Mouse (Mus musculus) kidney, embryonic 15.5 days (tissue): ENCODE measurements at regions not wholly inside any gene's neighbourhood (a gene's known extent, or its start where the extent isn't known, plus 50 kb on each side); places are given as distances from the start of the nearest gene placed in this dataset.

Source experiments
- ATAC-seq: fragments of 200-750 bp; cut with Nextera tagmentation; replicated peaks from 2 replicates; pipeline ENCODE4 v1.8.0; 2017; ENCODE audit warnings: moderate TSS enrichment; ENCODE audit not compliant: low FRiP score
- H3K27ac ChIP-seq: fragments of 300-500 bp; sonication (generic); 2 replicates; pipeline ENCODE4 v1.5.1; 2015; ENCODE audit warnings: mild to moderate bottlenecking, inconsistent platforms
- H3K27me3 ChIP-seq: fragments of 300-500 bp; sonication (generic); 2 replicates; pipeline ENCODE4 v1.6.1; 2015; ENCODE audit warnings: inconsistent platforms
- H3K36me3 ChIP-seq: fragments of 300-500 bp; sonication (generic); 2 replicates; pipeline ENCODE4 v1.6.1; 2015; ENCODE audit warnings: inconsistent platforms
- H3K4me1 ChIP-seq: fragments of 300-500 bp; sonication (generic); 2 replicates; pipeline ENCODE4 v1.6.1; 2015; ENCODE audit warnings: inconsistent platforms
- H3K4me2 ChIP-seq: fragments of 300-500 bp; sonication (generic); 2 replicates; pipeline ENCODE4 v1.6.1; 2015; ENCODE audit warnings: moderate library complexity, mild to moderate bottlenecking, inconsistent platforms
- H3K4me3 ChIP-seq: fragments of 300-500 bp; sonication (generic); replicated peaks from 2 replicates; pipeline ENCODE4 v1.5.1; 2015; ENCODE audit warnings: mild to moderate bottlenecking, inconsistent platforms
- H3K9ac ChIP-seq: fragments of 300-500 bp; sonication (generic); 2 replicates; pipeline ENCODE4 v1.6.1; 2015; ENCODE audit warnings: mild to moderate bottlenecking, inconsistent platforms
- H3K9me3 ChIP-seq: fragments of 300-500 bp; sonication (generic); replicated peaks from 2 replicates; pipeline ENCODE4 v1.6.1; 2016; ENCODE audit warnings: inconsistent platforms
- WGBS: fragments of 180-500 bp; shearing (Covaris S2); methylation state at CpG from one replicate; pipeline ENCODE4 v1.1.7; 2015; ENCODE audit warnings: mixed read lengths; 5-methylcytosine and 5-hydroxymethylcytosine counted together

DNA sequence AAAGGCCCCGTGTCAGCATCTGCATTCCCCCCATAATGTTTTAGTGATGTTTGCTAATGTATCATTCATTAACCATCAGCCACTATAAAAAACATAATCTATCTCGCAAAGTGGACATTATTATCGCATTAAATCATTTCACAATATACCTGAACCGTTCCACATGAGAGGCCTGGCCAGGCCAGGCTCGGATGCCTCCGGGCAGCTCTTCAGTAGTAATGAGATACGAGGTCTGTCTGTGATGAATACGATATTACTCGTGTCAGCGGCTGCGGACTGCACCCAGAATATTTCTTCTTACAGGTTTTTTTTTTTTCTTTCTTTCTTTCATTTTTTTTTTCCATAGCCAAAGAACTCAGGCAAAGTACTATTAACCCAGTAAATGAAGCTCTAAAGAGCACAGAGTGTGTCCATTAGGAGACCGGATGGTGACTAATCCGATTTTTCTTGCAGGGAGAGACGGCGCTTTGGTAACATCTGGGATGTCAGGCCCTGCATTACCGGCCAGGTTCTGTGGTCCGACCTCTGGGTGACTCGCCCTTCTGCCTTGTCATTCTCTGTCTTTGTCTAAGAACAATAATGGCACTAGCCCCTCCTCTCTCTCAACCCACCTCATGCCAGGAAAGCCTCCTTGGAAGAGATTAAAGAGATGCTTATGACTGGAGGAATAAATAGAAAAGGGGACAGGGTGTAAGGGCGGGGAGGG is 145.5 kb downstream of the Slc35b3 start:
- Histone ChIP-seq H3K4me2 (no peak overlapping the region), H3K4me3 (no peak overlapping the region), H3K27me3 (no peaks in the 10 kb centered on the region), H3K27ac (no peak overlapping the region), H3K9me3 (no peaks in the 10 kb centered on the region), H3K4me1 (no peaks in the 10 kb centered on the region), H3K36me3 (no peaks in the 10 kb centered on the region), H3K9ac (no peak overlapping the region)
- no peak for ATAC-seq
- 85% methylated on average over 19 of the region's 19 CpGs for WGBS

GRCm38 (mm10) chr13:38798514-38798913 is 139.7 kb upstream of the Eef1e1 start:
- no peaks in the 10 kb centered on the region for H3K9me3 ChIP-seq
- H3K4me2 ChIP-seq: no peak overlapping the region
- 87% methylated on average over 11 of the region's 11 CpGs for WGBS
- H3K4me3 ChIP-seq: no peak overlapping the region
- no peaks in the 10 kb centered on the region for H3K27me3 ChIP-seq
- ATAC-seq: no peak
- H3K27ac ChIP-seq: no peak overlapping the region
- no peak overlapping the region for H3K9ac ChIP-seq
- H3K36me3 ChIP-seq: no peaks in the 10 kb centered on the region
- no peaks in the 10 kb centered on the region for H3K4me1 ChIP-seq

DNA sequence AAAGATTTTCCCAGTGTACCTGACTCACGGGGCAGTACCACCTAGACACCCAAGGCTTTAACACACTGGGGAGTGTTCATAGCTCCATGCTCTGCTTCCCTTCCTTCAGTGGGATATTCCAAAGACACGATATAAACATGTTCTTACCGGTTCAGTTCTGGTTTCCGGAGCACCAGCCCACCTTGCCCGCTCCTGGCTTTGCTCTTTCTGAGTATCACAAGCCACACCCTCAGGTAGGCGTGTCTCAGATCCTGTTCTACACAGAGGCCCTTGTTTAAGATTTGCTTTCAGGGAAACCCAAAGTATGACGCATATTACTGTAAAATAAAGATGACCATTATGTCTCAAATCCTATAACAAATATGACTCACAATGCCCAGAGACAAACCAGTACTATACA is 134.6 kb upstream of the Eef1e1 start:
- Histone ChIP-seq H3K4me1 (no peaks in the 10 kb centered on the region), H3K4me3 (no peak overlapping the region), H3K36me3 (no peaks in the 10 kb centered on the region), H3K27ac (no peak overlapping the region), H3K4me2 (peak overlapping the region; percentile 33), H3K9ac (no peak overlapping the region), H3K9me3 (no peaks in the 10 kb centered on the region), H3K27me3 (no peaks in the 10 kb centered on the region)
- ATAC-seq: 0 out of 2 replicates have a peak, but pooled peaks have one; percentile 15
- 34% methylated on average over 7 of the region's 7 CpGs for WGBS

DNA sequence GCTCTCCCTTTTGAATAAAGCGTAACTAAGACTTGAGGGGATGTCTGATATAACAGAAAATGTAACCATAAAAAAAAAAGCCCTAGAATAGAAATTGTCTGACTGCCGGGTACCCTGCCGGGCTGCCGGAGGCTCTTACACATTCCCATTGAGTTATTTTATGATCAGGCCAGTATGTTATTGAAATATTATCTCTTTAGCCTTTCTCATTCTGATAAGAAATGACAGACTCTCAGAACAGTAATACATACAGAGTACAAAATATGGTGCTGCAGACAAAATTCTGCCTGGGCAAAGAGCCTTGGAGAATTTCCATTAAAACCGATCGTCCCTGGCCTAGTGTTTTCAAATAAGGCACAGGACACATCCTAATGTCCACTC is 121.8 kb upstream of the Eef1e1 start:
- H3K4me2 ChIP-seq: no peak overlapping the region
- H3K9me3 ChIP-seq: no peaks in the 10 kb centered on the region
- no peak overlapping the region for H3K9ac ChIP-seq
- no peaks in the 10 kb centered on the region for H3K27me3 ChIP-seq
- H3K4me1 ChIP-seq: no peaks in the 10 kb centered on the region
- no peak overlapping the region for H3K4me3 ChIP-seq
- ATAC-seq: no peak
- H3K36me3 ChIP-seq: no peaks in the 10 kb centered on the region
- H3K27ac ChIP-seq: no peak overlapping the region
- WGBS: 74% methylated on average over 6 of the region's 6 CpGs

- no peak overlapping the region for H3K9ac ChIP-seq
- H3K36me3 ChIP-seq: no peaks in the 10 kb centered on the region
- no peak overlapping the region for H3K4me3 ChIP-seq
- 54% methylated on average over 14 of the region's 14 CpGs for WGBS
- no peak for ATAC-seq
- no peaks in the 10 kb centered on the region for H3K4me1 ChIP-seq
- no peak overlapping the region for H3K27ac ChIP-seq
- H3K9me3 ChIP-seq: no peaks in the 10 kb centered on the region
- no peaks in the 10 kb centered on the region for H3K27me3 ChIP-seq
- H3K4me2 ChIP-seq: no peak overlapping the region
These were observed 121.2 kb upstream of the Eef1e1 start for GRCm38 (mm10) chr13:38779984-38780629.

DNA sequence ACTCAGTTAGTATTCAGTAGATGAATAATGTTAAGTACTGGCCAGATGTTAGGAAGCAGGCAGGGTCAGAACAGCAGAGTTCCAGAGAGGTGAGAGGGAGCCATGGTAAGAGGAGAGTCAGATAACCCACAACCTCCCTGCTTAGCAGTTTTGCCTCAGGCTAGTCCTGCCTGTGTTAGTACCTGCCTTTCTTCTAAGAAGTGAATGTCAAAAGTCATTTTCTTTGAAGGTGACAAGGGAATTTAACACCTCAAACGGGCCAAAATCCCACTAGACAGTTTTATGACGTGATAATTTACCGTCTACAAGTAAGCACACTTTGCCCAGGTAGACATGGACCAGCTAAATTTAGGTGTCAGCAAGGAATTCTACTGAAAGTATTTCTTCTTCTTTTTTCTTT is 117.7 kb upstream of the Eef1e1 start:
- Histone ChIP-seq H3K27me3 (no peaks in the 10 kb centered on the region), H3K4me1 (0 out of 2 replicates have a peak, but pooled peaks cover 5% of the 10 kb centered on the region), H3K4me3 (no peak overlapping the region), H3K36me3 (no peaks in the 10 kb centered on the region), H3K9ac (no peak overlapping the region), H3K4me2 (no peak overlapping the region), H3K9me3 (no peaks in the 10 kb centered on the region), H3K27ac (no peak overlapping the region)
- 59% methylated on average over 3 of the region's 3 CpGs for WGBS
- no peak for ATAC-seq

DNA sequence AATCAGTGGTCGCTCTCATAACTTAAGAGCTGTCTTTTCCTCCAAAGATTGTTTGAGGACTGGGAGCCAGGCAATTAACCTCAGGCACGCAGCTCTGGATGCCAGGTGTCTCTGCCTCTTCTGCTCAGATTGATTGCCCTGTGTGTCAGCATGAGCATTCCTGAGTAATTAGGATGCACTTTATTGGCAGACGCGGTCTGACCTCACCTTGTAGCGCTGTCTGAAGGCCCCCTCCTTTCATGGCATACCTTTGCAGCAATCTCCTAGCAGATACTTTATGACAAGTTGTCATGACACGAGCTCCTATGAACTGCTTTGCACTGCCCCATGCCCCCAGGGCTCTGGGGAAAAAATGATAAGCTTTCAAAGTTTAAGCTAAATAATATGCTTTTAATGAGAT is 114.1 kb upstream of the Eef1e1 start:
- no peaks in the 10 kb centered on the region for H3K9me3 ChIP-seq
- no peak for ATAC-seq
- no peaks in the 10 kb centered on the region for H3K27me3 ChIP-seq
- 42% methylated on average over 6 of the region's 6 CpGs for WGBS
- H3K27ac ChIP-seq: no peak overlapping the region
- no peak overlapping the region for H3K4me2 ChIP-seq
- H3K9ac ChIP-seq: no peak overlapping the region
- no peaks in the 10 kb centered on the region for H3K36me3 ChIP-seq
- 0 out of 2 replicates have a peak, but pooled peaks cover 5% of the 10 kb centered on the region for H3K4me1 ChIP-seq
- no peak overlapping the region for H3K4me3 ChIP-seq

DNA sequence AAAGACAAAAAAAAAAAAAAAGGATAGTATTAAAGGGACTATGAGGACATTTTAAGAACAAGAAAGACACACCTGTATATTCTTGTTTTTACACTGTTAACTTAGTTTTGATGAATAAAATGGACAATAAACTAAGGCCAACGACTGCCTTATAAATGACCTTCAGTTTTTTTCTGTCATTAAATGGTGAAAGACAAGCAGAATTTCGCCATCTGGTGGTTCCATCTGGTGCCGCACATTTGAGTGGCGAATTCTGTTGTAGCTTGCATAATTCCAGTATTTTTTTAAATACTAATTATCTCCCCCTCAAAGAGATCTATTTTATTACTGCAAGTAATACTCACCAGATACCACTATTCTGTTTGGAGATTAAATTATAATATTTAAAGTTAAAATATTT is 107.3 kb upstream of the Eef1e1 start:
- Histone ChIP-seq H3K27ac (no peak overlapping the region), H3K4me3 (no peak overlapping the region), H3K9ac (no peak overlapping the region), H3K4me1 (no peaks in the 10 kb centered on the region), H3K9me3 (no peaks in the 10 kb centered on the region), H3K4me2 (no peak overlapping the region), H3K27me3 (no peaks in the 10 kb centered on the region), H3K36me3 (no peaks in the 10 kb centered on the region)
- 49% methylated on average over 4 of the region's 4 CpGs for WGBS
- ATAC-seq: no peak

- Histone ChIP-seq H3K4me1 (no peaks in the 10 kb centered on the region), H3K9ac (no peak overlapping the region), H3K4me2 (no peak overlapping the region), H3K27me3 (no peaks in the 10 kb centered on the region), H3K4me3 (no peak overlapping the region), H3K36me3 (no peaks in the 10 kb centered on the region), H3K9me3 (no peaks in the 10 kb centered on the region), H3K27ac (no peak overlapping the region)
- WGBS: 94% methylated on average over 3 of the region's 3 CpGs
- no peak for ATAC-seq
These were observed 101.4 kb upstream of the Eef1e1 start for GRCm38 (mm10) chr13:38760261-38760660.

- no peak overlapping the region for H3K27ac ChIP-seq
- H3K9ac ChIP-seq: no peak overlapping the region
- no peaks in the 10 kb centered on the region; the same call in 1 of the 2 replicates for H3K9me3 ChIP-seq
- 72% methylated on average over 11 of the region's 11 CpGs for WGBS
- no peaks in the 10 kb centered on the region for H3K27me3 ChIP-seq
- no peak for ATAC-seq
- H3K4me2 ChIP-seq: no peak overlapping the region
- H3K4me1 ChIP-seq: no peaks in the 10 kb centered on the region
- H3K36me3 ChIP-seq: no peaks in the 10 kb centered on the region
- no peak overlapping the region for H3K4me3 ChIP-seq
These were observed 97.9 kb upstream of the Eef1e1 start for GRCm38 (mm10) chr13:38756629-38757227.

DNA sequence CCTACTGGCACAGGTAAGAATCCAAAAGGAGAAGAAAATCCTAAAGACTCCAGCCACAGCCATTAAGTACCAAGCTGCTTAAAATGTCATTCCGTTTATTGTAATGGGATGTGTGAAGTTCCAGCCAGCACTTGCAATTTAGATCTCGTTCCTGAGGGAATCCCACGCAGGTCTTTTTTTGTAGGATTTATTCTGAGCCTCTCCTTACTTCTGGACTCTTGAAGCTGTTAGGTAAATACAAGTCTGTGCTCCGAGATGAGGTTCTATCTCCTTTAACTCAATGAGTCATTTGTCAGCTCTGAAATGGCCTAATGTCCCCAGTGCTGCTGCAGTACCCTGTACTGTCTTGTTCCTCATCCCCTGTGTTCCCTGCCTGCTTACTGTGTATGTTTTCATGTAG is 94.9 kb upstream of the Eef1e1 start:
- WGBS: 85% methylated on average over 4 of the region's 4 CpGs
- no peak overlapping the region for H3K4me3 ChIP-seq
- no peaks in the 10 kb centered on the region for H3K36me3 ChIP-seq
- no peaks in the 10 kb centered on the region for H3K27me3 ChIP-seq
- no peaks in the 10 kb centered on the region for H3K4me1 ChIP-seq
- no peak overlapping the region for H3K4me2 ChIP-seq
- ATAC-seq: no peak
- H3K9ac ChIP-seq: no peak overlapping the region
- no peak overlapping the region for H3K27ac ChIP-seq
- no peaks in the 10 kb centered on the region; the same call in 1 of the 2 replicates for H3K9me3 ChIP-seq

DNA sequence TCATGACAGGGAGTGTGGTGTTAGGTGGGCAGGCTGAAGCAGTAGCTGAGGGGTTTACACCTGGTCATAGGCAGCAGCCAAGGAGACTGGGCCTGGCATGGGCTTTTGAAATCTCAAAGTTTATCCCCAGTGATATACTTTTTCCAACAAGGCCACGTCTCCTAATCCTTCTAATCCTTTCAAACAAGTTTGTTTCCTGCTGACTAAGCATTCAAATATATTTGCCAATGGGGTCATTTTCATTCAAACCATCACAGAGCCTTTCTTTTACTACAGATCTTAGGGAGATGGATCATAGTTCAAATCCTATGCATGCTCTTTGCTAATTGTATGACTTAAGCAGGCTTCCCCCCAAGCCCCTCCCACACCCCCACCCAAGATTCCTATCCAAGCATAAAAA is 93.0 kb upstream of the Eef1e1 start:
- Histone ChIP-seq H3K27me3 (no peaks in the 10 kb centered on the region), H3K9ac (no peak overlapping the region), H3K36me3 (no peaks in the 10 kb centered on the region), H3K4me1 (no peaks in the 10 kb centered on the region), H3K27ac (no peak overlapping the region), H3K9me3 (no peaks in the 10 kb centered on the region; the same call in 1 of the 2 replicates), H3K4me2 (no peak overlapping the region), H3K4me3 (no peak overlapping the region)
- 88% methylated on average over 1 of the region's 1 CpGs for WGBS
- ATAC-seq: no peak
